Mouse (Mus musculus): ENCODE measurements around the gene Spast.

Gene Spast

GRCm38 (mm10) chr17:74328146-74328545 is 10.6 kb upstream of the Spast start:
- peak; percentile 32 to 80 for DNase-seq

- DNase-seq: no peak
These were observed 7.6 kb upstream of the Spast start for GRCm38 (mm10) chr17:74331049-74331676.

GRCm38 (mm10) chr17:74338225-74338931 is 409 bp upstream of the Spast start:
- DNase-seq: peak; percentile 96 to 98

GRCm38 (mm10) chr17:74341151-74341550 is 2.4 kb downstream of the Spast start:
- no peak for DNase-seq

- DNase-seq: no peak
These were observed 24.8 kb downstream of the Spast start for GRCm38 (mm10) chr17:74363592-74363991.

GRCm38 (mm10) chr17:74376916-74377315 is 38.1 kb downstream of the Spast start:
- no peak for DNase-seq

- DNase-seq: no peak
These were observed 47.9 kb downstream of the Spast start for GRCm38 (mm10) chr17:74386657-74387056.

GRCm38 (mm10) chr17:74389847-74390246 is 51.1 kb downstream of the Spast start:
- no peak for DNase-seq

- DNase-seq: no peak
These were observed 55.6 kb downstream of the Spast start for GRCm38 (mm10) chr17:74394381-74394780.

GRCm38 (mm10) chr17:74394855-74395254 is 56.1 kb downstream of the Spast start:
- peak; percentile 9 to 35 for DNase-seq

- peak; percentile 98 to 99 for DNase-seq
These were observed 56.7 kb downstream of the Spast start, which contains the start of gene Slc30a6 for GRCm38 (mm10) chr17:74395383-74396065. Slc30a6 (plus strand) TSS chr17:74395608.

GRCm38 (mm10) chr17:74396766-74397165 is 58.0 kb downstream of the Spast start:
- DNase-seq: no peak

- DNase-seq: no peak
These were observed 58.4 kb downstream of the Spast start for GRCm38 (mm10) chr17:74397173-74397572.

- DNase-seq: peak in 1 of 2 experiments; percentile 25
These were observed 63.9 kb downstream of the Spast start for GRCm38 (mm10) chr17:74402486-74403222.

GRCm38 (mm10) chr17:74406487-74406886 is 67.7 kb downstream of the Spast start:
- no peak for DNase-seq

- DNase-seq: no peak
These were observed 70.9 kb downstream of the Spast start for GRCm38 (mm10) chr17:74409722-74410121.

- no peak for DNase-seq
These were observed 74.5 kb downstream of the Spast start for GRCm38 (mm10) chr17:74413324-74413723.

GRCm38 (mm10) chr17:74414671-74415070 is 75.9 kb downstream of the Spast start:
- no peak for DNase-seq

GRCm38 (mm10) chr17:74416841-74417360 is 78.1 kb downstream of the Spast start:
- no peak for DNase-seq

GRCm38 (mm10) chr17:74418171-74418570 is 79.4 kb downstream of the Spast start:
- DNase-seq: no peak

GRCm38 (mm10) chr17:74420656-74421055 is 81.9 kb downstream of the Spast start:
- no peak for DNase-seq

- DNase-seq: no peak
These were observed 85.7 kb downstream of the Spast start for GRCm38 (mm10) chr17:74424401-74425005.
